Mouse (Mus musculus): ENCODE results near the gene Prelid1.

Prelid1 gene

GRCm38 (mm10) chr13:55332331-55332730 lies 12.0 kb downstream of the Prelid1 start:
- DNase-seq (ENCODE audit: low read depth) = no peak

- no peak for DNase-seq (ENCODE audit: low read depth)
These were observed 15.4 kb downstream of the Prelid1 start for GRCm38 (mm10) chr13:55335701-55336100.

- no peak for DNase-seq (ENCODE audit: low read depth)
These were observed 17.2 kb downstream of the Prelid1 start for GRCm38 (mm10) chr13:55337341-55337975.

- no peak for DNase-seq (ENCODE audit: low read depth)
These were observed 18.1 kb downstream of the Prelid1 start for GRCm38 (mm10) chr13:55338131-55339054.

GRCm38 (mm10) chr13:55339259-55339658 lies 19.0 kb downstream of the Prelid1 start:
- peak; percentile 57 for DNase-seq (ENCODE audit: low read depth)

- no peak for DNase-seq (ENCODE audit: low read depth)
These were observed 22.2 kb downstream of the Prelid1 start for GRCm38 (mm10) chr13:55342469-55342868.

GRCm38 (mm10) chr13:55344286-55344685 lies 24.0 kb downstream of the Prelid1 start:
- DNase-seq (ENCODE audit: low read depth) = no peak

GRCm38 (mm10) chr13:55346745-55347144 lies 26.4 kb downstream of the Prelid1 start:
- DNase-seq (ENCODE audit: low read depth) = no peak

- DNase-seq (ENCODE audit: low read depth) = peak; percentile 48
These were observed 40.8 kb downstream of the Prelid1 start for GRCm38 (mm10) chr13:55361145-55361544.

- no peak for DNase-seq (ENCODE audit: low read depth)
These were observed 41.7 kb downstream of the Prelid1 start for GRCm38 (mm10) chr13:55361974-55362452.

- DNase-seq (ENCODE audit: low read depth) = peak; percentile 99
These were observed 42.3 kb downstream of the Prelid1 start, which contains the start of gene Lman2 for GRCm38 (mm10) chr13:55362453-55363060. Lman2 (minus strand) TSS chr13:55362783.

- peak; percentile 78 for DNase-seq (ENCODE audit: low read depth)
These were observed 48.1 kb downstream of the Prelid1 start for GRCm38 (mm10) chr13:55368401-55368800.

GRCm38 (mm10) chr13:55369531-55370114 lies 49.3 kb downstream of the Prelid1 start, which contains the start of gene Rgs14:
Rgs14 (plus strand) TSS chr13:55369732.
- DNase-seq (ENCODE audit: low read depth) = peak; percentile 95

- DNase-seq (ENCODE audit: low read depth) = no peak
These were observed 49.9 kb downstream of the Prelid1 start for GRCm38 (mm10) chr13:55370234-55370633.

GRCm38 (mm10) chr13:55371007-55371681 lies 50.8 kb downstream of the Prelid1 start:
- DNase-seq (ENCODE audit: low read depth) = no peak

GRCm38 (mm10) chr13:55371740-55372139 lies 51.4 kb downstream of the Prelid1 start:
- DNase-seq (ENCODE audit: low read depth) = no peak

- no peak for DNase-seq (ENCODE audit: low read depth)
These were observed 54.1 kb downstream of the Prelid1 start for GRCm38 (mm10) chr13:55374206-55374924.
